Mouse (Mus musculus): ENCODE data around the gene 4933415A04Rik.

DNA sequence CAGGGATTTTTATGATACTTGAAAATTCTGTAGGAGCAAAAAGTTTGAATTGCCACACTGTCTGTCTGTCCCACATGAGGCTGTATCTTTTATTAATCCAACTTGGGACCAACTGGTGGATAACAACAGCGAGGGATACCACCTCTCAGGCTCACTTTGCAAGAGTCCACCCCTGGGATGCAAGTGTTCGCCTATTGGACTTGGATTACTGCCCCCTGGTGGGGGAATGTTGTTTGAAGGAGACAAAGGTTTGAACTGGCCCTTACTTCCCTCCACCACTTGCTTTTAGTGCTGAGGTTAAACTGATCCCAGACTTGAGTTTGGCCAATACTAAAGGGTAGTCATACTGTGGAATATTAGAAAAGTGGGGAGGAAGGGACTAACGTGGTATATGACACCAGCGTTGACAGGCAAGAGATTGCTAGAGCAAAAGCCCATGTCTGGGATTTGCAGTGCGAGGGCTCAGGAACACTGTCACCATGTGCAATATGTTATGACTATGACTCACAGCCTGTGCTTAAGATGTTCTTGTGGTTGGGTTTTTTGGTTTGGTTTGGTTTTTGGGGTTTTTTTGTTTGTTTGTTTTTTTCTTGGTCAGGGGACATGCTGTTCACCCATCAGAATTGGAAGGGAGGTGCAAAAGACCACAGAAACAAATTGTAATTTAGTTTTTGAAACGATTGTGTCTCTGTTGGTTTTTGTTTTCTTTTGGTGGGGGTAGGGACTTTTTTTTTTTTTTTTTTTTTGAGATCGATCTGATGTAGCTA lies at the start of gene 4933415A04Rik:
- TF ChIP-seq GATA1 (IDR thresholded peaks at IDR 0.05; ENCODE audit: low read length) (no peak), TAL1 (IDR thresholded peaks at IDR 0.05; ENCODE audit: low read length) (no peak)

All from erythroblast, embryonic 14.5 days (primary cell).